Mouse (Mus musculus) forebrain, postnatal 0 days (tissue): ENCODE measurements around the gene Trpm7. TPM values are rescaled to one million over a fixed set of nuclear protein-coding genes. Genes with fewer than 3 reads are reported as not detected.
A peak's percentile ranks its signal among the peaks of the same experiment; 100 is the strongest.

Experiments used
- ATAC-seq: fragments of 200-750 bp; cut with Nextera tagmentation; 2 replicates; pipeline ENCODE4 v1.8.0; 2017; ENCODE audit warnings: mild to moderate bottlenecking, moderate library complexity
- DNase-seq: peaks from one replicate; pipeline ENCODE4 v3.0.0-alpha.2; 2015
- H3K27ac ChIP-seq: fragments of 300-500 bp; sonication (generic); 2 replicates; pipeline ENCODE4 v1.5.1; 2014; ENCODE audit warnings: low read depth, mild to moderate bottlenecking, antibody characterized with exemption, low read length, moderate library complexity, mixed read lengths
- H3K27me3 ChIP-seq: fragments of 300-500 bp; sonication (generic); 2 replicates; pipeline ENCODE4 v1.6.1; 2014; ENCODE audit warnings: mild to moderate bottlenecking, low read length, mixed read lengths; ENCODE audit not compliant: insufficient read depth
- H3K36me3 ChIP-seq: fragments of 300-500 bp; sonication (generic); 2 replicates; pipeline ENCODE4 v1.6.1; 2014; ENCODE audit warnings: mild to moderate bottlenecking, moderate library complexity; ENCODE audit not compliant: insufficient read depth
- H3K4me1 ChIP-seq: fragments of 300-500 bp; sonication (generic); 2 replicates; pipeline ENCODE4 v1.6.1; 2014; ENCODE audit warnings: antibody characterized with exemption; ENCODE audit not compliant: insufficient read depth
- H3K4me2 ChIP-seq: fragments of 300-500 bp; sonication (generic); 2 replicates; pipeline ENCODE4 v1.6.1; 2014; ENCODE audit warnings: low read depth, mild to moderate bottlenecking, moderate library complexity
- H3K4me3 ChIP-seq: fragments of 300-500 bp; sonication (generic); 2 replicates; pipeline ENCODE4 v1.5.1; 2014; ENCODE audit warnings: low read depth, low read length, mixed read lengths
- H3K9ac ChIP-seq: fragments of 300-500 bp; sonication (generic); 2 replicates; pipeline ENCODE4 v1.6.1; 2014; ENCODE audit warnings: mild to moderate bottlenecking
- H3K9me3 ChIP-seq: fragments of 300-500 bp; sonication (generic); 2 replicates; pipeline ENCODE4 v1.6.1; 2016; ENCODE audit warnings: low read length
- CTCF ChIP-seq: sonication (generic); IDR thresholded peaks from 2 replicates; pipeline ENCODE4 v1.5.1; 2016; ENCODE audit warnings: antibody characterized with exemption, control low read depth, low read depth
- WGBS: fragments of 180-500 bp; shearing (Covaris S2); extraction: QIAGEN DNeasy Blood & Tissue Kit; methylation state at CpG from one replicate; pipeline ENCODE4 v1.1.7; 2014; 5-methylcytosine and 5-hydroxymethylcytosine counted together
- polyA plus RNA-seq: library from polyadenylated mRNA; unstranded; fragments of >200 nt; fragmentation: Nextera tagmentation; extraction: Ambion mirVana; gene quantifications from 2 replicates; pipeline ENCODE4 v1.2.1, GENCODE M21; 2015
- total RNA-seq: library from RNA; depleted of rRNA; stranded (reverse); fragments of >200 nt; gene quantifications from 2 replicates; pipeline ENCODE4 v1.2.3, GENCODE M21; 2014

Gene Trpm7
- total and polyA plus RNA-seq, 2 experiments from 2014 or later: 21.7 to 51.9 TPM

- no peak overlapping the region for H3K4me3 ChIP-seq
- H3K4me2 ChIP-seq: no peak overlapping the region
- H3K9me3 ChIP-seq: no peaks in the 10 kb centered on the region
- H3K4me1 ChIP-seq: no peaks in the 10 kb centered on the region
- peaks cover 29% of the 10 kb centered on the region for H3K36me3 ChIP-seq
- no peak overlapping the region for H3K9ac ChIP-seq
- WGBS: 94% methylated on average over 4 of the region's 4 CpGs
- H3K27ac ChIP-seq: no peak overlapping the region
- TF ChIP-seq CTCF: no peak
- DNase-seq: no peak
- no peaks in the 10 kb centered on the region for H3K27me3 ChIP-seq
- ATAC-seq: no peak
Measured at GRCm38 (mm10) chr2:126816644-126817347, 59.2 kb downstream of the Trpm7 start.

- no peak overlapping the region for H3K9ac ChIP-seq
- TF ChIP-seq CTCF: no peak
- H3K4me2 ChIP-seq: no peak overlapping the region
- no peaks in the 10 kb centered on the region for H3K27me3 ChIP-seq
- H3K36me3 ChIP-seq: peaks cover 33% of the 10 kb centered on the region
- DNase-seq (no peak), ATAC-seq (no peak)
- no peak overlapping the region for H3K4me3 ChIP-seq
- H3K9me3 ChIP-seq: no peaks in the 10 kb centered on the region
- no peaks in the 10 kb centered on the region for H3K4me1 ChIP-seq
- 36% methylated on average over 1 of the region's 1 CpGs for WGBS
- H3K27ac ChIP-seq: no peak overlapping the region
Measured at GRCm38 (mm10) chr2:126815822-126816221, 60.2 kb downstream of the Trpm7 start.

- no peak for ATAC-seq
- WGBS: 96% methylated on average over 3 of the region's 3 CpGs
- H3K36me3 ChIP-seq: peaks cover 45% of the 10 kb centered on the region
Measured at GRCm38 (mm10) chr2:126801980-126802379, 74.0 kb downstream of the Trpm7 start.

GRCm38 (mm10) chr2:126798455-126798854, 77.6 kb downstream of the Trpm7 start:
- DNase-seq (no peak), ATAC-seq (no peak)
- H3K4me3 ChIP-seq: no peak overlapping the region
- no peak overlapping the region for H3K4me2 ChIP-seq
- no peak overlapping the region for H3K9ac ChIP-seq
- WGBS: 70% methylated on average over 5 of the region's 5 CpGs
- no peaks in the 10 kb centered on the region for H3K27me3 ChIP-seq
- no peak for TF ChIP-seq CTCF
- no peak overlapping the region for H3K27ac ChIP-seq
- peaks cover 47% of the 10 kb centered on the region for H3K36me3 ChIP-seq
- H3K9me3 ChIP-seq: no peaks in the 10 kb centered on the region
- no peaks in the 10 kb centered on the region for H3K4me1 ChIP-seq

More at GRCm38 (mm10) chr2:126801980-126802379, 74.0 kb downstream of the Trpm7 start:
- no peak overlapping the region for H3K4me3 ChIP-seq
- no peak overlapping the region for H3K9ac ChIP-seq
- no peak overlapping the region for H3K4me2 ChIP-seq
- TF ChIP-seq CTCF: no peak
- no peaks in the 10 kb centered on the region for H3K27me3 ChIP-seq
- DNase-seq: no peak
- H3K9me3 ChIP-seq: no peaks in the 10 kb centered on the region
- H3K27ac ChIP-seq: no peak overlapping the region
- H3K4me1 ChIP-seq: no peaks in the 10 kb centered on the region

- H3K27ac ChIP-seq: no peak overlapping the region
- no peak overlapping the region for H3K9ac ChIP-seq
- H3K27me3 ChIP-seq: no peaks in the 10 kb centered on the region
- DNase-seq (no peak), ATAC-seq (no peak)
- H3K4me2 ChIP-seq: no peak overlapping the region
- WGBS: 92% methylated on average over 3 of the region's 3 CpGs
- no peak overlapping the region for H3K4me3 ChIP-seq
- peaks cover 54% of the 10 kb centered on the region for H3K36me3 ChIP-seq
- H3K9me3 ChIP-seq: no peaks in the 10 kb centered on the region
- no peaks in the 10 kb centered on the region for H3K4me1 ChIP-seq
- TF ChIP-seq CTCF: peak; percentile 48
Measured at GRCm38 (mm10) chr2:126795708-126796107, 80.3 kb downstream of the Trpm7 start.

GRCm38 (mm10) chr2:126792611-126793010, 83.4 kb downstream of the Trpm7 start:
- no peaks in the 10 kb centered on the region for H3K27me3 ChIP-seq
- no peak overlapping the region for H3K4me2 ChIP-seq
- no peak overlapping the region for H3K27ac ChIP-seq
- 77% methylated on average over 5 of the region's 5 CpGs for WGBS
- no peaks in the 10 kb centered on the region for H3K4me1 ChIP-seq
- peaks cover 49% of the 10 kb centered on the region for H3K36me3 ChIP-seq
- H3K9me3 ChIP-seq: no peaks in the 10 kb centered on the region
- DNase-seq: no peak
- TF ChIP-seq CTCF: no peak
- no peak for ATAC-seq
- no peak overlapping the region for H3K9ac ChIP-seq
- H3K4me3 ChIP-seq: no peak overlapping the region

GRCm38 (mm10) chr2:126787721-126788342, 88.2 kb downstream of the Trpm7 start:
- H3K9me3 ChIP-seq: no peaks in the 10 kb centered on the region
- no peaks in the 10 kb centered on the region for H3K4me1 ChIP-seq
- peaks cover 20% of the 10 kb centered on the region for H3K36me3 ChIP-seq
- WGBS: 32% methylated on average over 9 of the region's 9 CpGs
- no peak overlapping the region for H3K9ac ChIP-seq
- H3K27me3 ChIP-seq: no peaks in the 10 kb centered on the region
- no peak for TF ChIP-seq CTCF
- no peak for DNase-seq
- H3K27ac ChIP-seq: no peak overlapping the region
- no peak overlapping the region for H3K4me3 ChIP-seq
- H3K4me2 ChIP-seq: no peak overlapping the region
- ATAC-seq: peak; percentile 40; the same call in 1 of the 2 replicates
